Mouse (Mus musculus) forebrain, embryonic 10.5 days (tissue): ENCODE data around the gene H2-M10.3. TPM values are rescaled to one million over a fixed set of nuclear protein-coding genes. Genes with fewer than 3 reads are reported as not detected.

ENCODE experiments used
- polyA plus RNA-seq: library from polyadenylated mRNA; unstranded; fragments of >200 nt; fragmentation: Nextera tagmentation; extraction: Ambion mirVana; gene quantifications from 2 replicates; pipeline ENCODE4 v1.2.1, GENCODE M21; 2016

Gene H2-M10.3
- polyA plus RNA-seq, 1 experiment from 2014 or later: not detected

Other genes with a start within 250 kb of the H2-M10.3 start
- gene Gm19684, start 246.7 kb downstream of the H2-M10.3 start, polyA plus RNA-seq: not detected in 2 replicates
- gene Gm7030, start 239.0 kb downstream of the H2-M10.3 start, polyA plus RNA-seq: not detected in 2 replicates
- gene Gm8909, start 199.9 kb downstream of the H2-M10.3 start, polyA plus RNA-seq: not detected in 2 replicates
- gene H2-T3, start 178.1 kb downstream of the H2-M10.3 start, polyA plus RNA-seq: not detected in 2 replicates
- 94.4 and 98.2 TPM in 2 replicates for gene Rpp21, start 110.3 kb downstream of the H2-M10.3 start, polyA plus RNA-seq
- gene Trim39, start 96.2 kb downstream of the H2-M10.3 start, polyA plus RNA-seq: 20.5 and 23.9 TPM in 2 replicates
- gene H2-M10.2, start 81.9 kb downstream of the H2-M10.3 start, polyA plus RNA-seq: 0.21 TPM in 1 of 2 replicates, not detected in the other
- gene H2-M10.1, start 42.3 kb downstream of the H2-M10.3 start, polyA plus RNA-seq: not detected in 2 replicates
- gene H2-M10.4, start 93.9 kb upstream of the H2-M10.3 start, polyA plus RNA-seq: not detected in 2 replicates
- not detected in 2 replicates for gene H2-M11, start 178.7 kb upstream of the H2-M10.3 start, polyA plus RNA-seq